Mouse (Mus musculus): ENCODE measurements around the gene Nup93. TPM values are rescaled to one million over a fixed set of nuclear protein-coding genes. Genes with fewer than 3 reads are reported as not detected.

Gene Nup93
- polyA plus RNA-seq, 1 experiment from 2014 or later, result 114 TPM

GRCm38 (mm10) chr8:94345657-94346056 is 131.3 kb downstream of the Nup93 start:
- Histone ChIP-seq H3K4me3 (replicated peaks) (no peak overlapping the region), H3K27ac (no peak overlapping the region), H3K36me3 (no peaks in the 10 kb centered on the region), H3K4me1 (replicated peaks) (no peaks in the 10 kb centered on the region), H3K4me2 (no peak overlapping the region), H3K27me3 (no peaks in the 10 kb centered on the region), H3K9ac (replicated peaks) (no peak overlapping the region), H3K9me3 (no peaks in the 10 kb centered on the region)
- ATAC-seq (ENCODE audit: insufficient number of reproducible peaks, insufficient read depth, low FRiP score, low TSS enrichment, low read depth), result no peak
- WGBS, result 86% methylated on average over 4 of the region's 4 CpGs

GRCm38 (mm10) chr8:94346264-94346663 is 131.9 kb downstream of the Nup93 start:
- Histone ChIP-seq H3K4me3 (replicated peaks) (no peak overlapping the region), H3K27ac (no peak overlapping the region), H3K4me1 (replicated peaks) (no peaks in the 10 kb centered on the region), H3K27me3 (no peaks in the 10 kb centered on the region), H3K9ac (replicated peaks) (no peak overlapping the region), H3K4me2 (no peak overlapping the region), H3K9me3 (no peaks in the 10 kb centered on the region), H3K36me3 (no peaks in the 10 kb centered on the region)
- ATAC-seq (ENCODE audit: insufficient number of reproducible peaks, insufficient read depth, low FRiP score, low TSS enrichment, low read depth), result no peak
- 91% methylated on average over 13 of the region's 13 CpGs for WGBS

GRCm38 (mm10) chr8:94348425-94348824 is 134.1 kb downstream of the Nup93 start:
- Histone ChIP-seq H3K27me3 (no peaks in the 10 kb centered on the region), H3K9me3 (no peaks in the 10 kb centered on the region), H3K9ac (replicated peaks) (no peak overlapping the region), H3K4me1 (replicated peaks) (no peaks in the 10 kb centered on the region), H3K27ac (no peak overlapping the region), H3K36me3 (no peaks in the 10 kb centered on the region), H3K4me2 (no peak overlapping the region), H3K4me3 (replicated peaks) (no peak overlapping the region)
- no peak for ATAC-seq (ENCODE audit: insufficient number of reproducible peaks, insufficient read depth, low FRiP score, low TSS enrichment, low read depth)
- whole genome bisulfite sequencing, result 75% methylated on average over 9 of the region's 9 CpGs

- H3K4me2 ChIP-seq, result no peak overlapping the region
- no peak overlapping the region for H3K4me3 ChIP-seq (replicated peaks)
- H3K36me3 ChIP-seq, result no peaks in the 10 kb centered on the region
- 85% methylated on average over 7 of the region's 7 CpGs for WGBS
- H3K27ac ChIP-seq, result no peak overlapping the region
- no peaks in the 10 kb centered on the region for H3K4me1 ChIP-seq (replicated peaks)
- no peaks in the 10 kb centered on the region for H3K27me3 ChIP-seq
- H3K9me3 ChIP-seq, result no peaks in the 10 kb centered on the region
- no peak overlapping the region for H3K9ac ChIP-seq (replicated peaks)
- ATAC-seq (ENCODE audit: insufficient number of reproducible peaks, insufficient read depth, low FRiP score, low TSS enrichment, low read depth), result no peak
Observed at GRCm38 (mm10) chr8:94354069-94354531, 139.7 kb downstream of the Nup93 start.

GRCm38 (mm10) chr8:94354571-94354970 is 140.2 kb downstream of the Nup93 start:
- H3K4me3 ChIP-seq (replicated peaks), result no peak overlapping the region
- ATAC-seq (ENCODE audit: insufficient number of reproducible peaks, insufficient read depth, low FRiP score, low TSS enrichment, low read depth), result no peak
- H3K27ac ChIP-seq, result no peak overlapping the region
- no peaks in the 10 kb centered on the region for H3K36me3 ChIP-seq
- H3K9me3 ChIP-seq, result no peaks in the 10 kb centered on the region
- no peaks in the 10 kb centered on the region for H3K27me3 ChIP-seq
- H3K4me1 ChIP-seq (replicated peaks), result no peaks in the 10 kb centered on the region
- 74% methylated on average over 4 of the region's 4 CpGs for WGBS
- H3K4me2 ChIP-seq, result no peak overlapping the region
- H3K9ac ChIP-seq (replicated peaks), result no peak overlapping the region

- H3K4me3 ChIP-seq (replicated peaks), result no peak overlapping the region
- no peaks in the 10 kb centered on the region for H3K27me3 ChIP-seq
- no peak overlapping the region for H3K4me2 ChIP-seq
- WGBS, result 82% methylated on average over 6 of the region's 6 CpGs
- no peak for ATAC-seq (ENCODE audit: insufficient number of reproducible peaks, insufficient read depth, low FRiP score, low TSS enrichment, low read depth)
- no peaks in the 10 kb centered on the region for H3K36me3 ChIP-seq
- no peaks in the 10 kb centered on the region for H3K9me3 ChIP-seq
- no peak overlapping the region for H3K9ac ChIP-seq (replicated peaks)
- no peaks in the 10 kb centered on the region for H3K4me1 ChIP-seq (replicated peaks)
- H3K27ac ChIP-seq, result no peak overlapping the region
Observed at GRCm38 (mm10) chr8:94357220-94357619, 142.9 kb downstream of the Nup93 start.

GRCm38 (mm10) chr8:94358541-94358940 is 144.2 kb downstream of the Nup93 start:
- Histone ChIP-seq H3K36me3 (no peaks in the 10 kb centered on the region), H3K27me3 (no peaks in the 10 kb centered on the region), H3K9ac (replicated peaks) (no peak overlapping the region), H3K4me2 (no peak overlapping the region), H3K27ac (no peak overlapping the region), H3K4me3 (replicated peaks) (no peak overlapping the region), H3K9me3 (no peaks in the 10 kb centered on the region), H3K4me1 (replicated peaks) (peaks cover 7% of the 10 kb centered on the region)
- ATAC-seq (ENCODE audit: insufficient number of reproducible peaks, insufficient read depth, low FRiP score, low TSS enrichment, low read depth), result no peak
- 74% methylated on average over 5 of the region's 5 CpGs for WGBS

GRCm38 (mm10) chr8:94361774-94362431 is 147.5 kb downstream of the Nup93 start:
- H3K4me3 ChIP-seq (replicated peaks), result no peak overlapping the region
- peaks cover 7% of the 10 kb centered on the region for H3K4me1 ChIP-seq (replicated peaks)
- H3K9me3 ChIP-seq, result no peaks in the 10 kb centered on the region
- no peak overlapping the region for H3K27ac ChIP-seq
- H3K4me2 ChIP-seq, result no peak overlapping the region
- 83% methylated on average over 6 of the region's 6 CpGs for WGBS
- H3K27me3 ChIP-seq, result no peaks in the 10 kb centered on the region
- no peak overlapping the region for H3K9ac ChIP-seq (replicated peaks)
- no peaks in the 10 kb centered on the region for H3K36me3 ChIP-seq
- ATAC-seq (ENCODE audit: insufficient number of reproducible peaks, insufficient read depth, low FRiP score, low TSS enrichment, low read depth), result no peak

- no peaks in the 10 kb centered on the region for H3K9me3 ChIP-seq
- H3K4me3 ChIP-seq (replicated peaks), result no peak overlapping the region
- no peak overlapping the region for H3K27ac ChIP-seq
- no peak overlapping the region for H3K9ac ChIP-seq (replicated peaks)
- no peak overlapping the region for H3K4me2 ChIP-seq
- H3K27me3 ChIP-seq, result no peaks in the 10 kb centered on the region
- peaks cover 7% of the 10 kb centered on the region for H3K4me1 ChIP-seq (replicated peaks)
- WGBS, result 82% methylated on average over 7 of the region's 7 CpGs
- no peaks in the 10 kb centered on the region for H3K36me3 ChIP-seq
- ATAC-seq (ENCODE audit: insufficient number of reproducible peaks, insufficient read depth, low FRiP score, low TSS enrichment, low read depth), result no peak
Observed at GRCm38 (mm10) chr8:94362607-94363239, 148.4 kb downstream of the Nup93 start.

GRCm38 (mm10) chr8:94363288-94363688 is 148.9 kb downstream of the Nup93 start:
- Histone ChIP-seq H3K27me3 (no peaks in the 10 kb centered on the region), H3K4me1 (replicated peaks) (peaks cover 7% of the 10 kb centered on the region), H3K4me2 (no peak overlapping the region), H3K9me3 (no peaks in the 10 kb centered on the region), H3K4me3 (replicated peaks) (no peak overlapping the region), H3K36me3 (no peaks in the 10 kb centered on the region), H3K27ac (no peak overlapping the region), H3K9ac (replicated peaks) (no peak overlapping the region)
- WGBS, result 54% methylated on average over 4 of the region's 4 CpGs
- ATAC-seq (ENCODE audit: insufficient number of reproducible peaks, insufficient read depth, low FRiP score, low TSS enrichment, low read depth), result no peak

GRCm38 (mm10) chr8:94363906-94364305 is 149.5 kb downstream of the Nup93 start:
- Histone ChIP-seq H3K9me3 (no peaks in the 10 kb centered on the region), H3K9ac (replicated peaks) (no peak overlapping the region), H3K4me3 (replicated peaks) (no peak overlapping the region), H3K4me1 (replicated peaks) (peaks cover 7% of the 10 kb centered on the region), H3K27me3 (no peaks in the 10 kb centered on the region), H3K4me2 (no peak overlapping the region), H3K36me3 (no peaks in the 10 kb centered on the region), H3K27ac (no peak overlapping the region)
- ATAC-seq (ENCODE audit: insufficient number of reproducible peaks, insufficient read depth, low FRiP score, low TSS enrichment, low read depth), result no peak
- WGBS, result 81% methylated on average over 2 of the region's 2 CpGs
